8 mouse cellular contexts compared by ENCODE assay signal in genomic region chr3:52006721-52007330, GRCm38 (mm10).
DNase-seq lines count a peak whose midpoint lies in the region; ATAC-seq and TF ChIP-seq lines count a peak whose summit lies in the region.

No protein-coding gene starts in this region.

- H3K4me1 ChIP-seq in embryonic facial prominence, embryonic 10.5 days = peaks cover 70% of the 10 kb centered on the region
- peaks cover 20% of the 10 kb centered on the region for H3K4me1 ChIP-seq in intestine, embryonic 15.5 days (replicated peaks)
- peaks cover 30% of the 10 kb centered on the region for H3K4me1 ChIP-seq in neural tube, embryonic 15.5 days

- H3K9ac ChIP-seq in intestine, embryonic 15.5 days = no peak overlapping the region
- H3K9ac ChIP-seq in neural tube, embryonic 15.5 days (replicated peaks) = peak overlapping the region; percentile 53; the same call in 1 of the 2 replicates

- H3K4me2 ChIP-seq in intestine, embryonic 15.5 days (replicated peaks) = peak overlapping the region; percentile 85
- peak overlapping the region; percentile 70 for H3K4me2 ChIP-seq in neural tube, embryonic 15.5 days

- intact Hi-C loops in left cerebral cortex, adult 2 months (cut with DNase I) = loop anchor here (5.0 kb wide), 3 partner anchors 95 to 305 kb away; no protein-coding TSS in a partner anchor

- DNase-seq in left cerebral cortex, adult 2 months (ENCODE audit: extremely low spot score in 1 of 2, low spot score in 2 of 2) = no peak
- no peak for DNase-seq in left cerebral cortex, adult 11 months (ENCODE audit: low spot score)
- no peak for DNase-seq in embryonic facial prominence, embryonic 10.5 days (ENCODE audit: low spot score)
- DNase-seq in urinary bladder, postnatal 36 days (ENCODE audit: low spot score in 2 of 2) = no peak
- DNase-seq in ovary, postnatal 14 days (ENCODE audit: low spot score) = no peak

- 46% methylated on average over 9 of the region's 9 CpGs for WGBS in embryonic facial prominence, embryonic 10.5 days
- WGBS in intestine, embryonic 15.5 days = 37% methylated on average over 9 of the region's 9 CpGs
- 39% methylated on average over 9 of the region's 9 CpGs for WGBS in neural tube, embryonic 15.5 days

- no peaks in the 10 kb centered on the region for H3K36me3 ChIP-seq in embryonic facial prominence, embryonic 10.5 days (replicated peaks)
- no peaks in the 10 kb centered on the region for H3K36me3 ChIP-seq in intestine, embryonic 15.5 days
- no peaks in the 10 kb centered on the region for H3K36me3 ChIP-seq in neural tube, embryonic 15.5 days

- H3K9me3 ChIP-seq in embryonic facial prominence, embryonic 10.5 days = no peaks in the 10 kb centered on the region
- H3K9me3 ChIP-seq in intestine, embryonic 15.5 days = no peaks in the 10 kb centered on the region
- H3K9me3 ChIP-seq in neural tube, embryonic 15.5 days (replicated peaks) = no peaks in the 10 kb centered on the region

- TF ChIP-seq CTCF in left cerebral cortex, adult 2 months (IDR thresholded peaks at IDR 0.05) = no peak

- ATAC-seq in intestine, embryonic 15.5 days = peak; percentile 57
- ATAC-seq in neural tube, embryonic 15.5 days (ENCODE audit: low FRiP score) = peak; percentile 15; the same call in 1 of the 2 replicates
- ATAC-seq in megakaryocyte-erythroid progenitor cell, adult 5-6 weeks (replicated peaks; ENCODE audit: low FRiP score, low TSS enrichment, poor library complexity, severe bottlenecking) = no peak

- peak overlapping the region; percentile 94 for H3K27ac ChIP-seq in left cerebral cortex, adult 2 months
- peak overlapping the region; percentile 87 for H3K27ac ChIP-seq in embryonic facial prominence, embryonic 10.5 days (replicated peaks)
- H3K27ac ChIP-seq in intestine, embryonic 15.5 days = peak overlapping the region; percentile 62
- H3K27ac ChIP-seq in neural tube, embryonic 15.5 days (replicated peaks) = peak overlapping the region; percentile 94

- peak overlapping the region; percentile 42; the same call in 1 of the 2 replicates for H3K4me3 ChIP-seq in left cerebral cortex, adult 2 months
- H3K4me3 ChIP-seq in embryonic facial prominence, embryonic 10.5 days = peak overlapping the region; percentile 56
- peak overlapping the region; percentile 46 for H3K4me3 ChIP-seq in intestine, embryonic 15.5 days (replicated peaks)
- peak overlapping the region; percentile 37 for H3K4me3 ChIP-seq in neural tube, embryonic 15.5 days (replicated peaks)

- H3K27me3 ChIP-seq in embryonic facial prominence, embryonic 10.5 days (replicated peaks; ENCODE audit: low read depth, poor library complexity, severe bottlenecking) = 0 out of 2 replicates have a peak, but pooled peaks cover 2% of the 10 kb centered on the region
- H3K27me3 ChIP-seq in intestine, embryonic 15.5 days (replicated peaks) = no peaks in the 10 kb centered on the region
- no peaks in the 10 kb centered on the region for H3K27me3 ChIP-seq in neural tube, embryonic 15.5 days (replicated peaks)
